ENCODE assay signal across 10 mouse cellular contexts in the genomic region with DNA sequence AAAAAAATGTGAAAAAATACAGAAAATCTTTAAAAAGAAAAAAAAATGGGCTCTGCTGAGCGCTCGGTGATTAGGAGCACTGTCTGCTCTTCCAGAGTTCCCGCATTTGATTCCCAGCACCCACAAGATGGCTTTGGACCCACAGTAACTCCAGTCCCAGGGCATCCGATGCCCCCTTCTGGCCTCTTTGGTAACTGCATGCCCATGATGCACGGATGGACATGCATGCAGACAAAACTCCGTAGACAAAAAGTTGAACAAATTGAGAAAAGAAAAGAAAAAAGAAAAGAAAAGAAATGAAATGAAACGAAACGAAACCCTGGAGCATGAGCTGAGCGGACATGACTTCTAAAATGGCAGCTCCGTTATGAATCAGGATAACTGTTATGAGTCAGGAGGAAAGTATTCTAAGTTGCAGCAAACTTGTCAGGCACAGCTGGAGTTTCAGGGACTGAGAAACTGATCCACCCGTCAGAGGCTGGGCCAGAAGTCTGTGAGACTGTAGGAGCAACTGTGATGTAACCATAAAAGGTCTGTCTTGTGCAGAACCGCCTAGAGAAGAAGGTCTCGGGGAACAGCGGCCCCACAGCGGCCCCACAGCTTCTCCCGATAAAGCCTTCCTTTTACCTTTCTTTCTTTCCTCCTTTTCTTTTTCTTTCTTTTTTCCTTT.
DNase-seq lines count a peak whose midpoint lies in the region; ATAC-seq and TF ChIP-seq lines count a peak whose summit lies in the region.
"Had no signal": no experiment of that assay in that cellular context is flagged by ENCODE, and none has a peak within 500 bp of the region (broad histone marks: within the 10 kb centered on the region; RNA-seq: fewer than 3 reads in every experiment).

No protein-coding gene starts in this region.

- no peak overlapping the region for H3K27ac ChIP-seq in heart, embryonic 11.5 days (ENCODE audit: low read depth, low read length)
- no peak overlapping the region for H3K27ac ChIP-seq in liver, embryonic 14.5 days
- no peak overlapping the region for H3K27ac ChIP-seq in hindbrain, embryonic 11.5 days (ENCODE audit: low read depth, low read length)

- no peaks in the 10 kb centered on the region for H3K9me3 ChIP-seq in heart, embryonic 11.5 days (replicated peaks; ENCODE audit: control insufficient read depth, low read length)
- H3K9me3 ChIP-seq in liver, embryonic 14.5 days (ENCODE audit: control insufficient read depth, low read length): no peaks in the 10 kb centered on the region
- no peaks in the 10 kb centered on the region for H3K9me3 ChIP-seq in hindbrain, embryonic 11.5 days (ENCODE audit: control insufficient read depth, low read length)

- ATAC-seq in heart, embryonic 11.5 days (replicated peaks; ENCODE audit: insufficient number of reproducible peaks, low FRiP score, low TSS enrichment): no peak
- ATAC-seq in liver, embryonic 14.5 days (ENCODE audit: insufficient read depth): no peak
- ATAC-seq in hindbrain, embryonic 11.5 days (ENCODE audit: low FRiP score): no peak
- no peak for ATAC-seq in frontal cortex, adult (ENCODE audit: low TSS enrichment)
- ATAC-seq: forebrain, embryonic 14.5 days had no signal

- TF ChIP-seq EP300 in liver, embryonic 14.5 days (IDR thresholded peaks at IDR 0.05; ENCODE audit: low read depth): no peak

- WGBS in heart, embryonic 11.5 days (ENCODE audit: insufficient replicate concordance): 85% methylated on average over 16 of the region's 16 CpGs
- WGBS in liver, embryonic 14.5 days (ENCODE audit: insufficient replicate concordance): 81% methylated on average over 16 of the region's 16 CpGs
- 88% methylated on average over 16 of the region's 16 CpGs for WGBS in hindbrain, embryonic 11.5 days

- H3K4me1 ChIP-seq in heart, embryonic 11.5 days (ENCODE audit: control insufficient read depth, insufficient read depth, low read length): no peaks in the 10 kb centered on the region
- no peaks in the 10 kb centered on the region for H3K4me1 ChIP-seq in liver, embryonic 14.5 days (replicated peaks; ENCODE audit: control insufficient read depth in 2 of 2, insufficient read depth in 2 of 2, low read length in 1 of 2)
- H3K4me1 ChIP-seq in hindbrain, embryonic 11.5 days (replicated peaks; ENCODE audit: control insufficient read depth, insufficient read depth, low read length): no peaks in the 10 kb centered on the region

- no peak overlapping the region for H3K4me3 ChIP-seq in heart, embryonic 11.5 days (ENCODE audit: low read depth, low read length)
- H3K4me3 ChIP-seq in liver, embryonic 14.5 days (ENCODE audit: insufficient read depth in 1 of 2, low read depth in 2 of 2, low read length in 2 of 2): no peak overlapping the region
- no peak overlapping the region for H3K4me3 ChIP-seq in hindbrain, embryonic 11.5 days (ENCODE audit: low read depth, low read length)

- peak; percentile 64 for TF ChIP-seq CTCF in liver, embryonic 14.5 days (IDR thresholded peaks at IDR 0.05; ENCODE audit: low read depth)

- no peaks in the 10 kb centered on the region for H3K36me3 ChIP-seq in heart, embryonic 11.5 days (ENCODE audit: control insufficient read depth, insufficient read depth, low read length)
- H3K36me3 ChIP-seq in liver, embryonic 14.5 days (replicated peaks; ENCODE audit: control insufficient read depth, insufficient read depth, low read depth): no peaks in the 10 kb centered on the region
- no peaks in the 10 kb centered on the region for H3K36me3 ChIP-seq in hindbrain, embryonic 11.5 days (ENCODE audit: control insufficient read depth, insufficient read depth, low read length)

- H3K4me2 ChIP-seq in heart, embryonic 11.5 days: no peak overlapping the region
- H3K4me2 ChIP-seq in liver, embryonic 14.5 days (ENCODE audit: low read depth): no peak overlapping the region
- no peak overlapping the region for H3K4me2 ChIP-seq in hindbrain, embryonic 11.5 days (replicated peaks; ENCODE audit: low read depth, low read length)

- peak; percentile 96 for DNase-seq in heart, adult 11 months
- DNase-seq in urinary bladder, postnatal 36 days (ENCODE audit: low spot score in 2 of 2): peak; percentile 35 to 36
- DNase-seq in urinary bladder, adult 2 months (ENCODE audit: low spot score): no peak
- DNase-seq in liver, embryonic 14.5 days (ENCODE audit: low read depth in 3 of 3, low spot score in 3 of 3): no peak
- DNase-seq in hindbrain, embryonic 11.5 days (ENCODE audit: low spot score): no peak
- no peak for DNase-seq in spleen, postnatal 4 days (ENCODE audit: low spot score in 2 of 2)
- DNase-seq: right cerebral cortex, postnatal 4 days had no signal

- no peak overlapping the region for H3K9ac ChIP-seq in heart, embryonic 11.5 days (ENCODE audit: low read depth, low read length)
- no peak overlapping the region for H3K9ac ChIP-seq in liver, embryonic 14.5 days (replicated peaks)
- H3K9ac ChIP-seq in hindbrain, embryonic 11.5 days (ENCODE audit: low read depth, low read length): no peak overlapping the region

- H3K27me3 ChIP-seq in heart, embryonic 11.5 days (ENCODE audit: control insufficient read depth, insufficient read depth, low read length): no peaks in the 10 kb centered on the region
- no peaks in the 10 kb centered on the region for H3K27me3 ChIP-seq in liver, embryonic 14.5 days (ENCODE audit: control insufficient read depth, insufficient read depth, low read length)
- H3K27me3 ChIP-seq in hindbrain, embryonic 11.5 days (ENCODE audit: control insufficient read depth, insufficient read depth, low read length): no peaks in the 10 kb centered on the region

Comparison
In these comparisons a context has a peak if more than half of its experiments do, and no peak if none do; other contexts are left out.
1. DNase-seq: peak in heart, adult 11 months (single experiment) and urinary bladder, postnatal 36 days (2 of 2); none in urinary bladder, adult 2 months (single experiment), liver, embryonic 14.5 days (0 of 3), hindbrain, embryonic 11.5 days (single experiment) and spleen, postnatal 4 days (0 of 2).